Mouse (Mus musculus): Measurements from ENCODE around the gene Tcap.

DNA sequence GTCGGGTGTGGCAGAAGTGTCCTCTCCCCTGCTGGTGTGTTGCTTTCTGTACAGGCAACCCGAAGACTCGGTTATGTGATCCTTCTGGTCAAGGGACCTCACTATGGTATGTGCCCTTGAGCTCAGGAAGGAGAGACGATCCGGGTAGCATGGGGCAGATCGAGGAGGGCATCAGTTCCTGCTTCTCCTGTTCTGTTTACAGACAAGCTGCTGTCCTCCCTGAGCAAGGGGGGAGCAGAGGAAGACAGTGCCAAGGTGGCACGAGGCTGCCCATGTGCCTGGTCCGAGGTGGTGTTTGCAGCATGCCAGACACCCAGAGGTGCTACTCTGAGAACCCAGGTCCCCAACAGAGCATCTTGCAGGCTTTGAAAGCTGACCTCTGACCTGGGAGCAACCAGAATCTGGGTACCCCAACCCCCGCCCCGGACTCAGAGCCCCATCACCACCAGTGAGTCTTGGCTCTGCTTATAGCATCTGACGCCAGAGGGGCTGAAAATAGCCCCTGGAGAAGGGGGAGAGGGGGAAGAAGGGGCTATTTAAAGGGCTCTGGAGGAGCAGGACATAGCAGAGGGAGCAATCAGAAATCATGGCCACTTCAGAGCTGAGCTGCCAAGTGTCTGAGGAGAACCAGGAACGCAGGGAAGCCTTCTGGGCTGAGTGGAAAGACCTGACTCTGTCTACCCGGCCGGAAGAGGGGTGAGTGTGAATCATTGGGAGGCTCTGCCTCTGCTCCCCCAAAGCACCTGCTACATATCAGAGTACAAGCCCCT is at the start of gene Tcap:
- TF ChIP-seq POLR2A (IDR thresholded peaks at IDR 0.05; ENCODE audit: extremely low read depth, insufficient read depth, low read length) (no peak), CTCF (IDR thresholded peaks at IDR 0.05; ENCODE audit: low read depth, low read length) (no peak)
